Mouse (Mus musculus): ENCODE data around the gene Prpf6. TPM values are rescaled to one million over a fixed set of nuclear protein-coding genes. Genes with fewer than 3 reads are reported as not detected.
A peak's percentile ranks its signal among the peaks of the same experiment; 100 is the strongest.

The Prpf6 gene
- total and polyA plus RNA-seq, 3 experiments = 28.3 to 53.8 (median 48.1) TPM

GRCm38 (mm10) chr2:181548227-181548626, 43.4 kb upstream of the Prpf6 start:
- dilution Hi-C loops (cut with MboI; ENCODE audit: extremely low pct_ligation_motif_present, extremely low pct_unique_long_range_greater_than_20kb, low sequenced_read_pairs) = no loop called here
- H3K4me3 ChIP-seq (replicated peaks in 1 of 3; ENCODE audit: low read depth in 2 of 3, low read length in 2 of 3, poor library complexity in 1 of 3) = no peak overlapping the region
- H3K9me3 ChIP-seq (replicated peaks; ENCODE audit: low read length) = no peaks in the 10 kb centered on the region
- TF ChIP-seq BHLHE40 (IDR thresholded peaks at IDR 0.05; ENCODE audit: low read depth, low read length) (peak; percentile 25; the same call in 1 of the 2 replicates), SIN3A (IDR thresholded peaks at IDR 0.05; ENCODE audit: low read length) (no peak), UBTF (IDR thresholded peaks at IDR 0.05; ENCODE audit: low read depth, low read length) (no peak), IRF4 (IDR thresholded peaks at IDR 0.05; ENCODE audit: low read depth, low read length) (peak; percentile 77), EP300 (IDR thresholded peaks at IDR 0.05; ENCODE audit: low read length) (peak; percentile 84)
- peak; percentile 26 for DNase-seq (ENCODE audit: extremely low read depth)
- peaks cover 4 to 29% of the 10 kb centered on the region in 2 experiments for H3K4me1 ChIP-seq (ENCODE audit: control insufficient read depth in 1 of 2, insufficient read depth in 2 of 2)
- H3K27me3 ChIP-seq (replicated peaks) = no peaks in the 10 kb centered on the region
- in situ Hi-C loops (cut with MboI; ENCODE audit: low pct_ligation_motif_present, low pct_unique_long_range_greater_than_20kb, low sequenced_read_pairs) = no loop called here
- peaks cover 15% of the 10 kb centered on the region for H3K79me2 ChIP-seq (replicated peaks; ENCODE audit: control insufficient read depth, extremely low read depth, insufficient read depth, poor library complexity, severe bottlenecking)
- H3K27ac ChIP-seq (ENCODE audit: insufficient read depth, low read depth) = peak overlapping the region; percentile 58; the same call in 1 of the 2 replicates
- no peak overlapping the region for H3K9ac ChIP-seq (ENCODE audit: insufficient read depth, low read depth)
- H3K36me3 ChIP-seq (replicated peaks in 1 of 2; ENCODE audit: control insufficient read depth in 1 of 2, insufficient read depth in 1 of 2, low read length in 1 of 2) = peaks cover 60 to 81% of the 10 kb centered on the region in 2 experiments
- H3K4me2 ChIP-seq (ENCODE audit: insufficient read depth, low read depth, poor library complexity, severe bottlenecking) = no peak overlapping the region

DNA sequence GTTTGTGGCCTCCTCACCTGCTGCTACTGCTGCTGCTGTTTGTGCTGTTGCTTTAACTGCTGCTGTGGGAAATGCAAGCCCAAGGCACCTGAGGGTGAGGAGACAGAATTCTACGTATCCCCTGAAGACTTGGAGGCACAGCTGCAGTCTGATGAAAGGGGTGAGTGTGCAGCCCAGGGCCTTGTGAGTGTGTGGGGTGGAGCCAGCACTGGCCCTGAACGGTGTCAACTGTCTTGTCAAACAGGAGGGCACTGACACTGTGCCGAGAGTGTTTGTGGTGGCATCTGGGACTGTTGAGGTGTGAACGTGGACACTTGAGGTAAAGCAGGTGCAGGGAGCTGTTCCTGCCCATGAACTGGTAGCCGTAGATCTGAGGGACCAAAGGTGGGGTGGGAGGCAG, 43.0 kb upstream of the Prpf6 start:
- Histone ChIP-seq H3K79me2 (replicated peaks; ENCODE audit: control insufficient read depth, extremely low read depth, insufficient read depth, poor library complexity, severe bottlenecking) (peaks cover 15% of the 10 kb centered on the region), H3K27me3 (replicated peaks) (no peaks in the 10 kb centered on the region), H3K4me3 (replicated peaks in 1 of 3; ENCODE audit: low read depth in 2 of 3, low read length in 2 of 3, poor library complexity in 1 of 3) (no peak overlapping the region), H3K4me1 (ENCODE audit: control insufficient read depth in 1 of 2, insufficient read depth in 2 of 2) (peaks cover 4 to 29% of the 10 kb centered on the region in 2 experiments), H3K9me3 (replicated peaks; ENCODE audit: low read length) (no peaks in the 10 kb centered on the region), H3K4me2 (ENCODE audit: insufficient read depth, low read depth, poor library complexity, severe bottlenecking) (no peak overlapping the region), H3K9ac (ENCODE audit: insufficient read depth, low read depth) (no peak overlapping the region), H3K27ac (ENCODE audit: insufficient read depth, low read depth) (peak overlapping the region; percentile 58), H3K36me3 (replicated peaks in 1 of 2; ENCODE audit: control insufficient read depth in 1 of 2, insufficient read depth in 1 of 2, low read length in 1 of 2) (peaks cover 60 to 86% of the 10 kb centered on the region in 2 experiments)
- peak; percentile 45 for DNase-seq (ENCODE audit: extremely low read depth)
- in situ Hi-C loops (cut with MboI; ENCODE audit: low pct_ligation_motif_present, low pct_unique_long_range_greater_than_20kb, low sequenced_read_pairs) = no loop called here
- dilution Hi-C loops (cut with MboI; ENCODE audit: extremely low pct_ligation_motif_present, extremely low pct_unique_long_range_greater_than_20kb, low sequenced_read_pairs) = no loop called here
- TF ChIP-seq SIN3A (IDR thresholded peaks at IDR 0.05; ENCODE audit: low read length) (0 out of 2 replicates have a peak, but pooled peaks have one; percentile 5), ZNF384 (IDR thresholded peaks at IDR 0.05; ENCODE audit: low read depth, low read length) (no peak)

- no peaks in the 10 kb centered on the region for H3K27me3 ChIP-seq (replicated peaks)
- no peak overlapping the region for H3K9ac ChIP-seq (ENCODE audit: insufficient read depth, low read depth)
- H3K36me3 ChIP-seq (replicated peaks in 1 of 2; ENCODE audit: control insufficient read depth in 1 of 2, insufficient read depth in 1 of 2, low read length in 1 of 2) = peaks cover 65 to 88% of the 10 kb centered on the region in 2 experiments
- H3K9me3 ChIP-seq (replicated peaks; ENCODE audit: low read length) = no peaks in the 10 kb centered on the region
- H3K4me3 ChIP-seq (replicated peaks in 1 of 3; ENCODE audit: low read depth in 2 of 3, low read length in 2 of 3, poor library complexity in 1 of 3) = no peak overlapping the region
- no peak overlapping the region for H3K27ac ChIP-seq (ENCODE audit: insufficient read depth, low read depth)
- dilution Hi-C loops (cut with MboI; ENCODE audit: extremely low pct_ligation_motif_present, extremely low pct_unique_long_range_greater_than_20kb, low sequenced_read_pairs) = no loop called here
- no peak overlapping the region for H3K4me2 ChIP-seq (ENCODE audit: insufficient read depth, low read depth, poor library complexity, severe bottlenecking)
- in situ Hi-C loops (cut with MboI; ENCODE audit: low pct_ligation_motif_present, low pct_unique_long_range_greater_than_20kb, low sequenced_read_pairs) = no loop called here
- TF ChIP-seq ZKSCAN1 (IDR thresholded peaks at IDR 0.05; ENCODE audit: borderline replicate concordance, low read depth, low read length) = no peak
- no peak for TF ChIP-seq MYC (IDR thresholded peaks at IDR 0.05; ENCODE audit: low read depth, low read length)
- no peak for TF ChIP-seq SIN3A (IDR thresholded peaks at IDR 0.05; ENCODE audit: low read length)
- no peak for TF ChIP-seq MAFK (IDR thresholded peaks at IDR 0.05; ENCODE audit: insufficient replicate concordance, low read length)
- TF ChIP-seq ZC3H11A (IDR thresholded peaks at IDR 0.05; ENCODE audit: low read depth, low read length) = no peak
- TF ChIP-seq ZMIZ1 (IDR thresholded peaks at IDR 0.05; ENCODE audit: low read depth, low read length) = no peak
- TF ChIP-seq CHD2 (IDR thresholded peaks at IDR 0.05; ENCODE audit: low read length) = no peak
- no peak for TF ChIP-seq NELFE (IDR thresholded peaks at IDR 0.05; ENCODE audit: low read depth, low read length)
- TF ChIP-seq JUN (IDR thresholded peaks at IDR 0.05; ENCODE audit: insufficient read depth, low read depth, low read length) = no peak
- no peak for TF ChIP-seq IRF4 (IDR thresholded peaks at IDR 0.05; ENCODE audit: low read depth, low read length)
- no peak for TF ChIP-seq RAD21 (IDR thresholded peaks at IDR 0.05; ENCODE audit: low read depth, low read length)
- TF ChIP-seq CTCF (conservative IDR thresholded peaks at IDR 0.05 in 1 of 2, IDR thresholded peaks at IDR 0.05 in 1 of 2; ENCODE audit: low read depth in 2 of 2, low read length in 2 of 2) = no peak
- TF ChIP-seq POLR2A (IDR thresholded peaks at IDR 0.05; ENCODE audit: low read depth, low read length) = no peak
- no peak for TF ChIP-seq UBTF (IDR thresholded peaks at IDR 0.05; ENCODE audit: low read depth, low read length)
- no peak for TF ChIP-seq PAX5 (IDR thresholded peaks at IDR 0.05; ENCODE audit: low read length)
- no peak for TF ChIP-seq E2F4 (IDR thresholded peaks at IDR 0.05; ENCODE audit: insufficient replicate concordance, low read depth, low read length)
- TF ChIP-seq ELF1 (IDR thresholded peaks at IDR 0.05; ENCODE audit: low read depth, low read length) = no peak
- TF ChIP-seq EP300 (IDR thresholded peaks at IDR 0.05; ENCODE audit: low read length) = no peak
- no peak for TF ChIP-seq ETS1 (conservative IDR thresholded peaks at IDR 0.05; ENCODE audit: low read depth, low read length)
- H3K4me1 ChIP-seq (ENCODE audit: control insufficient read depth in 1 of 2, insufficient read depth in 2 of 2) = peaks cover 4 to 29% of the 10 kb centered on the region in 2 experiments
- H3K79me2 ChIP-seq (replicated peaks; ENCODE audit: control insufficient read depth, extremely low read depth, insufficient read depth, poor library complexity, severe bottlenecking) = no peaks in the 10 kb centered on the region; the same call in 1 of the 2 replicates
- no peak for DNase-seq (ENCODE audit: extremely low read depth)
Observed at GRCm38 (mm10) chr2:181550233-181550632, 41.4 kb upstream of the Prpf6 start.
